Mouse (Mus musculus): Measurements from ENCODE around the gene Zc2hc1c. TPM values are rescaled to one million over a fixed set of nuclear protein-coding genes. Genes with fewer than 3 reads are reported as not detected.
"Not testable (repeated sequence)": the region's sequence is repeated elsewhere in the genome, so short reads cannot be mapped to it uniquely, and the experiment has no call there.

The Zc2hc1c gene
- total RNA-seq, 2 experiments from 2014 or later, result 1.9 to 2.0 TPM

- DNase-seq (ENCODE audit: low spot score); intact Hi-C loops (cut with DNase I): not testable (repeated sequence)
Measured at GRCm38 (mm10) chr12:85281756-85282155, 6.6 kb upstream of the Zc2hc1c start.

GRCm38 (mm10) chr12:85284331-85284730 is 4.1 kb upstream of the Zc2hc1c start:
- intact Hi-C loops (cut with DNase I), result no loop called here
- no peak for DNase-seq (ENCODE audit: low spot score)

- no peak for DNase-seq (ENCODE audit: low spot score)
- intact Hi-C loops (cut with DNase I), result loop anchor here (5.0 kb wide), 1 partner anchor 63 kb away; no protein-coding TSS in a partner anchor
Measured at GRCm38 (mm10) chr12:85284996-85285395, 3.4 kb upstream of the Zc2hc1c start.

GRCm38 (mm10) chr12:85286941-85287340 is 1.4 kb upstream of the Zc2hc1c start:
- intact Hi-C loops (cut with DNase I), result loop anchor here (5.0 kb wide), 1 partner anchor 65 kb away; no protein-coding TSS in a partner anchor
- DNase-seq (ENCODE audit: low spot score), result no peak

- peak; percentile 34 for DNase-seq (ENCODE audit: low spot score)
- intact Hi-C loops (cut with DNase I), result loop anchor here (5.0 kb wide), 1 partner anchor 66 kb away; no protein-coding TSS in a partner anchor
Measured at GRCm38 (mm10) chr12:85287809-85288485, 444 bp upstream of the Zc2hc1c start, which contains the start of gene Acyp1. Acyp1 (minus strand) TSS chr12:85288438.

GRCm38 (mm10) chr12:85289157-85290000 is 988 bp downstream of the Zc2hc1c start:
- DNase-seq (ENCODE audit: low spot score), result no peak
- intact Hi-C loops (cut with DNase I), result loop anchor here (5.0 kb wide), 1 partner anchor 67 kb away; no protein-coding TSS in a partner anchor

- intact Hi-C loops (cut with DNase I), result no loop called here
- DNase-seq (ENCODE audit: low spot score), result no peak
Measured at GRCm38 (mm10) chr12:85290633-85291032, 2.2 kb downstream of the Zc2hc1c start.

- intact Hi-C loops (cut with DNase I), result no loop called here
- DNase-seq (ENCODE audit: low spot score), result no peak
Measured at GRCm38 (mm10) chr12:85291541-85291940, 3.1 kb downstream of the Zc2hc1c start.

GRCm38 (mm10) chr12:85292288-85292687 is 3.9 kb downstream of the Zc2hc1c start:
- intact Hi-C loops (cut with DNase I), result no loop called here

GRCm38 (mm10) chr12:85292906-85293305 is 4.5 kb downstream of the Zc2hc1c start:
- intact Hi-C loops (cut with DNase I), result no loop called here
- DNase-seq (ENCODE audit: low spot score), result no peak

More at GRCm38 (mm10) chr12:85292288-85292687, 3.9 kb downstream of the Zc2hc1c start:
- DNase-seq (ENCODE audit: low spot score), result no peak

- intact Hi-C loops (cut with DNase I), result no loop called here
- no peak for DNase-seq (ENCODE audit: low spot score)
Measured at GRCm38 (mm10) chr12:85295506-85295905, 7.1 kb downstream of the Zc2hc1c start.

- intact Hi-C loops (cut with DNase I), result no loop called here
- no peak for DNase-seq (ENCODE audit: low spot score)
Measured at GRCm38 (mm10) chr12:85296915-85297314, 8.5 kb downstream of the Zc2hc1c start.

- no peak for DNase-seq (ENCODE audit: low spot score)
- intact Hi-C loops (cut with DNase I), result no loop called here
Measured at GRCm38 (mm10) chr12:85297345-85297997, 9.1 kb downstream of the Zc2hc1c start.

- DNase-seq (ENCODE audit: low spot score), result no peak
- intact Hi-C loops (cut with DNase I), result no loop called here
Measured at GRCm38 (mm10) chr12:85298127-85298834, 9.9 kb downstream of the Zc2hc1c start.

- DNase-seq (ENCODE audit: low spot score), result no peak
- intact Hi-C loops (cut with DNase I), result no loop called here
Measured at GRCm38 (mm10) chr12:85298835-85299180, 10.4 kb downstream of the Zc2hc1c start.

- intact Hi-C loops (cut with DNase I), result no loop called here
Measured at GRCm38 (mm10) chr12:85303256-85303655, 14.9 kb downstream of the Zc2hc1c start.

GRCm38 (mm10) chr12:85304725-85305124 is 16.3 kb downstream of the Zc2hc1c start:
- DNase-seq (ENCODE audit: low spot score), result no peak
- intact Hi-C loops (cut with DNase I), result loop anchor here (1.0 kb wide), 3 partner anchors 135 to 212 kb away; no protein-coding TSS in a partner anchor

More at GRCm38 (mm10) chr12:85303256-85303655, 14.9 kb downstream of the Zc2hc1c start:
- no peak for DNase-seq (ENCODE audit: low spot score)

- peak; percentile 56 for DNase-seq (ENCODE audit: low spot score)
- intact Hi-C loops (cut with DNase I), result loop anchor here (1.0 kb wide), 3 partner anchors 136 to 213 kb away; no protein-coding TSS in a partner anchor
Measured at GRCm38 (mm10) chr12:85305247-85305892, 17.0 kb downstream of the Zc2hc1c start.

- intact Hi-C loops (cut with DNase I), result no loop called here
- DNase-seq (ENCODE audit: low spot score), result no peak
Measured at GRCm38 (mm10) chr12:85308651-85309050, 20.3 kb downstream of the Zc2hc1c start.

Data from heart, postnatal 25 days (tissue).